Mouse (Mus musculus) lung, adult 2 months (tissue): Measurements from ENCODE around the gene Tnnt2. TPM values are rescaled to one million over a fixed set of nuclear protein-coding genes. Genes with fewer than 3 reads are reported as not detected.

Experiments
- DNase-seq: peaks from one replicate; pipeline ENCODE4 v3.0.0; 2022
- H3K4me1 ChIP-seq: fragments of 200-500 bp; 2 replicates; pipeline ENCODE4 v1.6.1; 2011; ENCODE audit warnings: low read length; ENCODE audit not compliant: control insufficient read depth, insufficient read depth
- H3K4me3 ChIP-seq: fragments of 200-500 bp; replicated peaks from 2 replicates; pipeline ENCODE3; 2011; ENCODE audit warnings: low read depth, mild to moderate bottlenecking, control low read depth, low read length; ENCODE audit errors: extremely low read depth
- CTCF ChIP-seq: fragments of 200-500 bp; IDR thresholded peaks from 2 replicates; pipeline ENCODE4 v1.5.1; 2011; ENCODE audit warnings: mild to moderate bottlenecking, low read length, control low read depth; ENCODE audit not compliant: insufficient read depth
- POLR2A ChIP-seq: fragments of 200-500 bp; IDR thresholded peaks from 2 replicates; pipeline ENCODE4 v1.6.1; 2011; ENCODE audit warnings: low read depth, mild to moderate bottlenecking, control low read depth, low read length, borderline replicate concordance; ENCODE audit errors: extremely low read depth
- WGBS: fragments of 180-500 bp; shearing (Covaris S2); methylation state at CpG from one replicate; pipeline ENCODE4 v1.1.7; 2018; 5-methylcytosine and 5-hydroxymethylcytosine counted together
- polyA plus RNA-seq: library from polyadenylated mRNA; depleted of rRNA; stranded (reverse); fragments of >200 nt; gene quantifications from 2 replicates; pipeline ENCODE4 v1.2.3, GENCODE M21; 2012

Tnnt2 gene
- polyA plus RNA-seq, 1 experiment = 74.6 TPM

- H3K4me3 ChIP-seq = no peak overlapping the region
- 0 out of 2 replicates have a peak, but pooled peaks cover 2% of the 10 kb centered on the region for H3K4me1 ChIP-seq
- WGBS = 79% methylated on average over 6 of the region's 6 CpGs
- no peak for DNase-seq
- no peak for TF ChIP-seq POLR2A
- TF ChIP-seq CTCF = no peak
These were observed 28.7 kb downstream of the Tnnt2 start for GRCm38 (mm10) chr1:135864830-135865229.

DNA sequence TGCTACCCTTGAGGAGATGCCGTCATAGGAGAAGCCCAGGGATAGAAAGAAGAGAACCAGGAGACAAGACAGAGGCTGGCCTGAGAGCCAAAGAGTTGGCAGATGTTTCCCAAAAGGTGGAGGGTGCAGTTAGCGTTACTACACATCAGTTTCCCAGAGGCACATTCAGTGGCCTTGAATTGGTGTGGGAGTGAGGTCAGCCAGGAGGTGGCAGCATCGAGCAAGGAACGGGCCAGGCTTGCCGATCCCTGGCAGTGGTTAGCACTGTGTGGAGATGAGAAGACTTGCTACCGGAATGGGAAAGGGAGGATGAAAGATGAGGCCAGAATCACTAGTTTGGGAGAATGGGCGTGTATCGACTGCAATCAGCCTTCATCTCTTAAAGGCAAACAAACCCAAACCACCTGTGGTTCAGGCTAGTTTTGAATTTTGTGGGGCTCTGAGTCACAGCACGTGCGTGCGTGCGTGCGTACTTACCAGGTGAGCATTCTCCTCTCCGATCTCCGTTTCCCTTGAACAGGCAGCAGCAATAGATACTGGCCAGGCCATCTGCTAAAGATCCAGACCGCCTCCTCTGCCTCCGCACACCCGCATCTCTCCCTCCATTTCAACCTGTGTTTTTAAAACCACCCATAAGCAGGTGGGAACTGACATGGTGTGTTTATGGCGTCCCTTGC lies 29.5 kb downstream of the Tnnt2 start:
- 50% methylated on average over 19 of the region's 19 CpGs for WGBS
- H3K4me1 ChIP-seq = 0 out of 2 replicates have a peak, but pooled peaks cover 2% of the 10 kb centered on the region
- no peak for TF ChIP-seq POLR2A
- peak; percentile 98 for TF ChIP-seq CTCF
- H3K4me3 ChIP-seq = no peak overlapping the region
- peak; percentile 78 for DNase-seq

GRCm38 (mm10) chr1:135868570-135868969 lies 32.4 kb downstream of the Tnnt2 start:
- WGBS = 87% methylated on average over 6 of the region's 6 CpGs
- TF ChIP-seq CTCF (no peak), POLR2A (no peak)
- no peak for DNase-seq
- Histone ChIP-seq H3K4me3 (no peak overlapping the region), H3K4me1 (no peaks in the 10 kb centered on the region)

DNA sequence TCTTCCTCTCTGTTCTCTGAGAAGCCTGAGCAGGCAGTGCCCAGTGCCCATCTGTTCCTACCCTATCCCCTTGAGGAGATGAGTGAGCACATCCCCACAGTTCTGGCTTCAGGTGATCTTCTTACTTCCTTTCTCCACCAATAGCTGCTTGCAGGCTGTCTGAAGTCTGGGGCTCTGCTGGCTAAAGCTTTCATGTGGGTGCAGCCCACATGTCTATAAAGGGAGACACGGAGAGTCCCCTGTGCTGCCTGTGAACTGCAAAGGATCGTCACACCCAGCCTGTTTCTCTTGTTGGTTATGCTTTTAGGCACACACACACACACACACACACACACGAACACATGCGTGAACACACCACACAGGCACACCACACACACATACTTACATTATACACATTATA lies 36.8 kb downstream of the Tnnt2 start:
- Histone ChIP-seq H3K4me3 (no peak overlapping the region), H3K4me1 (no peaks in the 10 kb centered on the region)
- TF ChIP-seq POLR2A (no peak), CTCF (no peak)
- 76% methylated on average over 4 of the region's 4 CpGs for WGBS
- no peak for DNase-seq

DNA sequence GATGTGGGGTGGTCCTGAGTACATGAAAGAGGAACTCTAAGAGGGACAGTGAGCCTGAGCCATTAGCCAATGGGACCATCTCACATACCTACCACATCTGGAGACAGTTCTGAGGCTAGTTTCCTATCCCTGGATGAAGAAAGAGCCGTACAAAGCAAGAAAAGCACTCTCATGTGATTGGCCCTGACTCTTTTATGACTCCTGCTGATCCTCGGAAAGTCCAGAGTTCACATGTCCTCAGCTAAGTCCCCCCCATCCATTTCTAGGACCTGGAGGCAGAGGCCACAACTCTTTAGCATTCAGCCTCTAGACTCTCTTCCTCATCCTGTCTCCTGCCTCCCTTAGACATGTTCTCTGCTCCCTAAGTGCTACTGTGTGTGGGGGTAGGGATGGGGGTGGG lies 41.1 kb downstream of the Tnnt2 start:
- TF ChIP-seq POLR2A = no peak
- no peak for TF ChIP-seq CTCF
- no peaks in the 10 kb centered on the region for H3K4me1 ChIP-seq
- WGBS = 79% methylated on average over 2 of the region's 2 CpGs
- H3K4me3 ChIP-seq = no peak overlapping the region
- no peak for DNase-seq

DNA sequence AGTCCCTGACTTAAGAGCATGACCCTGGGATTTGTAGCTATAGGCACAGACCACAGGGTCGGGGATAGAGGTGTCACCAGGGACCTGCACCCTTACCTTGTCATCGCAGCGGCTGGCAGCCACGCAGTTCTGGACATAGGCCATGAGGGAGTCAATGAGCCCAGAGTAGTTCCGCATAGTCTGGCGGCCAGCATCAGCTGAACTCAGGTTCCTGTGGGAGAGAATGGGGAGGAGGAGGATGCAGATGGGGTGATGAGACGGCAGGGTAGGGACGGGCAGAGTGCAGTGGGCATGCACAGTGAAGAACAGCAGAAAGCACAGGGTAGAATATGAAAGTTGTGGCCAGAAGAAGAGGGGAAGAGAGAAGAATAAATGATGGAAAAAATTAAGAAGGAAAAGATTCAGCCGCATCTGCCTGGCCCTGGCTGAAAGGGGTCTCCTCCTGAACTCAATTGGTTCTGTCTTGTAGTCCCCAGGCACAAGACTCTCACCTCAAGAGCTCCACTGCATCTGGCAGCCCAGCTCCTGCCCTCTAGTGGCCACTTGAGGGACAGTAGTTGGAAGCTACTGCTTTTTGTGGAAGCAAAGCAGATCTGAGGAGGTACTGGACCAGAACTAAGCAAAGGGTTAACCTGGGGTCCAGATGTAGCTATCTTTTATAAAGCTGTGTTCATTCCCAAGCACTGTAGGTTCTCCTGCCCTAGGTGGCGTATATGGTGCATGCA lies 46.4 kb downstream of the Tnnt2 start:
- Histone ChIP-seq H3K4me1 (no peaks in the 10 kb centered on the region), H3K4me3 (no peak overlapping the region)
- peak; percentile 40 for DNase-seq
- TF ChIP-seq POLR2A (no peak), CTCF (peak; percentile 81)
- 69% methylated on average over 10 of the region's 10 CpGs for WGBS

GRCm38 (mm10) chr1:135889461-135890185 lies 53.5 kb downstream of the Tnnt2 start:
- no peak for TF ChIP-seq CTCF
- no peak for TF ChIP-seq POLR2A

GRCm38 (mm10) chr1:135891424-135892216 lies 55.5 kb downstream of the Tnnt2 start:
- TF ChIP-seq CTCF (no peak), POLR2A (no peak)
- 65% methylated on average over 11 of the region's 11 CpGs for WGBS
- no peaks in the 10 kb centered on the region for H3K4me1 ChIP-seq
- H3K4me3 ChIP-seq = no peak overlapping the region
- DNase-seq = no peak

More at GRCm38 (mm10) chr1:135889461-135890185, 53.5 kb downstream of the Tnnt2 start:
- no peak overlapping the region for H3K4me3 ChIP-seq
- 72% methylated on average over 20 of the region's 20 CpGs for WGBS
- H3K4me1 ChIP-seq = no peaks in the 10 kb centered on the region
- no peak for DNase-seq

DNA sequence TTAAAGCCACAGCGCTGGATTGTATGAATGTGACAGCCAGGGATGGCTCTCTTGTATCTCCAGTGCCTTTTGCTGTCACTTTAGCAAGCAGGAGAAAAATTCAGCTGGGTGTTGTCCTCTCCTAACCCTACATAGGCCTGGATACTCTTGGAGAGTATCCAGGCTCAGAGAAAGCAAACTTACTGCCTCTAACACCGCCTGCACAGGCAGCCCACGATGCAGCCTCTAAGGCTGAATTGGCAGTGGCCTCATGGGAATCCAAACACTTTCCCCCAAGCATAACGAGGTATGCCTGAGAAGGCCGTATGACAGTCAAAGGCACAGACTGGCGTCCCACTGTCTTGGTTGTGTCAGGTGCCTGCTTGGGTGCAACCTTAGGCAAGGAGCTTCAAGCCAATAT lies 56.1 kb downstream of the Tnnt2 start:
- no peak for TF ChIP-seq POLR2A
- no peak for TF ChIP-seq CTCF
- Histone ChIP-seq H3K4me3 (no peak overlapping the region), H3K4me1 (no peaks in the 10 kb centered on the region)
- 65% methylated on average over 6 of the region's 6 CpGs for whole genome bisulfite sequencing
- DNase-seq = no peak
